Mouse (Mus musculus) bone marrow, adult 2 months (tissue): ENCODE measurements around the gene Itpk1.

ENCODE experiments used
- CTCF ChIP-seq: fragments of 200-500 bp; IDR thresholded peaks from 2 replicates; pipeline ENCODE4 v1.5.1; 2011; ENCODE audit warnings: low read length, control low read depth; ENCODE audit not compliant: control insufficient read depth, insufficient read depth
- POLR2A ChIP-seq: fragments of 200-500 bp; IDR thresholded peaks from 2 replicates; pipeline ENCODE4 v1.6.1; 2011; ENCODE audit warnings: low read depth, mild to moderate bottlenecking, control low read depth, low read length, borderline replicate concordance; ENCODE audit not compliant: control insufficient read depth

DNA sequence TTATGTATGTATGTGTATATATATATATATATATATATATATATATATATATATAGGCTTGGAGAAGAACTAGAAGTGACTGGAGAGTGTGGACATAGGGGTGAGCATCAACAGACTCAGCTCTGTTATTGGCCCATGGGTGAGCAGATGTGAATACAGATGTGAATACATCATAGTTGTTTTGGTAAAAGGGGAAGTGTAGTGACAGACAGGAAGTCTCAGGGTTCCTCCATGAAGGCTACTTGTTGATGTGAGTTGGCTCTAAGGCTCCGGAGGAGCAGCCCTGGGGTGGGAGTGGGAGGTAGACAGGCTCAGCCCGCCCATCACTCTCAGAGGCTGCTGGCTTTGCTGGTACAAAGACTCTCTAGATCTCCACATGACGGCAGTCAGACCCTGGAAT is 180.5 kb downstream of the Itpk1 start:
- TF ChIP-seq CTCF: no peak
- no peak for TF ChIP-seq POLR2A
